Mouse (Mus musculus): ENCODE results near the gene Gm20388. TPM values are rescaled to one million over a fixed set of nuclear protein-coding genes. Genes with fewer than 3 reads are reported as not detected.

The Gm20388 gene
- polyA plus RNA-seq, 1 experiment from 2014 or later, result not detected

- Histone ChIP-seq H3K4me1 (ENCODE audit: control insufficient read depth in 2 of 2, insufficient read depth in 2 of 2, low read length in 2 of 2) (peaks cover 5 to 10% of the 10 kb centered on the region in 2 experiments; a peak in 2 of 4 replicates), H3K9me3 (ENCODE audit: control insufficient read depth, low read length) (no peaks in the 10 kb centered on the region), H3K4me2 (ENCODE audit: low read length) (no peak overlapping the region), H3K27ac (replicated peaks in 1 of 2; ENCODE audit: control insufficient read depth in 1 of 2, insufficient read depth in 1 of 2, low read depth in 2 of 2, low read length in 2 of 2) (no peak overlapping the region), H3K9ac (ENCODE audit: low read length) (no peak overlapping the region), H3K36me3 (ENCODE audit: control insufficient read depth, insufficient read depth, low read length) (no peaks in the 10 kb centered on the region), H3K4me3 (ENCODE audit: control insufficient read depth in 1 of 2, insufficient read depth in 1 of 2, low read depth in 1 of 2, low read length in 2 of 2) (no peak overlapping the region), H3K27me3 (ENCODE audit: control insufficient read depth, insufficient read depth, low read length) (peaks cover 13% of the 10 kb centered on the region; the same call in 1 of the 2 replicates)
- ATAC-seq (ENCODE audit: insufficient number of reproducible peaks, insufficient read depth, low FRiP score, low read depth), result no peak
- 44% methylated on average over 6 of the region's 6 CpGs for WGBS
Observed at GRCm38 (mm10) chr8:120630848-120631247, 720.2 kb downstream of the Gm20388 start.

- H3K4me2 ChIP-seq (ENCODE audit: low read length), result no peak overlapping the region
- H3K27ac ChIP-seq (replicated peaks in 1 of 2; ENCODE audit: control insufficient read depth in 1 of 2, insufficient read depth in 1 of 2, low read depth in 2 of 2, low read length in 2 of 2), result no peak overlapping the region
- peaks cover 13% of the 10 kb centered on the region; the same call in 1 of the 2 replicates for H3K27me3 ChIP-seq (ENCODE audit: control insufficient read depth, insufficient read depth, low read length)
- H3K36me3 ChIP-seq (ENCODE audit: control insufficient read depth, insufficient read depth, low read length), result no peaks in the 10 kb centered on the region
- no peak overlapping the region for H3K9ac ChIP-seq (ENCODE audit: low read length)
- H3K4me3 ChIP-seq (ENCODE audit: control insufficient read depth in 1 of 2, insufficient read depth in 1 of 2, low read depth in 1 of 2, low read length in 2 of 2), result no peak overlapping the region
- H3K4me1 ChIP-seq (ENCODE audit: control insufficient read depth in 2 of 2, insufficient read depth in 2 of 2, low read length in 2 of 2), result peaks cover 5 to 10% of the 10 kb centered on the region in 2 experiments; a peak in 2 of 4 replicates
- 75% methylated on average over 21 of the region's 21 CpGs for WGBS
- no peaks in the 10 kb centered on the region for H3K9me3 ChIP-seq (ENCODE audit: control insufficient read depth, low read length)
- no peak for ATAC-seq (ENCODE audit: insufficient number of reproducible peaks, insufficient read depth, low FRiP score, low read depth)
Observed at GRCm38 (mm10) chr8:120631441-120632375, 721.1 kb downstream of the Gm20388 start.

GRCm38 (mm10) chr8:120632969-120633664 lies 722.5 kb downstream of the Gm20388 start:
- Histone ChIP-seq H3K27ac (replicated peaks in 1 of 2; ENCODE audit: control insufficient read depth in 1 of 2, insufficient read depth in 1 of 2, low read depth in 2 of 2, low read length in 2 of 2) (no peak overlapping the region), H3K4me1 (ENCODE audit: control insufficient read depth in 2 of 2, insufficient read depth in 2 of 2, low read length in 2 of 2) (peaks cover 5 to 10% of the 10 kb centered on the region in 2 experiments; a peak in 2 of 4 replicates), H3K27me3 (ENCODE audit: control insufficient read depth, insufficient read depth, low read length) (peaks cover 13% of the 10 kb centered on the region; the same call in 1 of the 2 replicates), H3K9ac (ENCODE audit: low read length) (peak overlapping the region; percentile 71; the same call in 1 of the 2 replicates), H3K9me3 (ENCODE audit: control insufficient read depth, low read length) (no peaks in the 10 kb centered on the region), H3K36me3 (ENCODE audit: control insufficient read depth, insufficient read depth, low read length) (no peaks in the 10 kb centered on the region), H3K4me3 (ENCODE audit: control insufficient read depth in 1 of 2, insufficient read depth in 1 of 2, low read depth in 1 of 2, low read length in 2 of 2) (peak overlapping the region; percentile 54 to 58), H3K4me2 (ENCODE audit: low read length) (peak overlapping the region; percentile 97)
- 29% methylated on average over 17 of the region's 17 CpGs for WGBS
- no peak for ATAC-seq (ENCODE audit: insufficient number of reproducible peaks, insufficient read depth, low FRiP score, low read depth)

- H3K27me3 ChIP-seq (ENCODE audit: control insufficient read depth, insufficient read depth, low read length), result peaks cover 13% of the 10 kb centered on the region; the same call in 1 of the 2 replicates
- no peak for ATAC-seq (ENCODE audit: insufficient number of reproducible peaks, insufficient read depth, low FRiP score, low read depth)
Observed at GRCm38 (mm10) chr8:120633665-120634271, 723.1 kb downstream of the Gm20388 start.

GRCm38 (mm10) chr8:120634329-120634839 lies 723.7 kb downstream of the Gm20388 start:
- Histone ChIP-seq H3K4me1 (ENCODE audit: control insufficient read depth in 2 of 2, insufficient read depth in 2 of 2, low read length in 2 of 2) (peaks cover 5 to 10% of the 10 kb centered on the region in 2 experiments; a peak in 2 of 4 replicates), H3K4me3 (ENCODE audit: control insufficient read depth in 1 of 2, insufficient read depth in 1 of 2, low read depth in 1 of 2, low read length in 2 of 2) (peak overlapping the region; percentile 54 to 58), H3K27me3 (ENCODE audit: control insufficient read depth, insufficient read depth, low read length) (peaks cover 13% of the 10 kb centered on the region; the same call in 1 of the 2 replicates), H3K9ac (ENCODE audit: low read length) (peak overlapping the region; percentile 71), H3K36me3 (ENCODE audit: control insufficient read depth, insufficient read depth, low read length) (no peaks in the 10 kb centered on the region), H3K9me3 (ENCODE audit: control insufficient read depth, low read length) (no peaks in the 10 kb centered on the region), H3K27ac (replicated peaks in 1 of 2; ENCODE audit: control insufficient read depth in 1 of 2, insufficient read depth in 1 of 2, low read depth in 2 of 2, low read length in 2 of 2) (no peak overlapping the region; a peak in 1 of 4 replicates), H3K4me2 (ENCODE audit: low read length) (peak overlapping the region; percentile 97)
- under 1% methylated on average over 38 of the region's 42 CpGs for WGBS
- ATAC-seq (ENCODE audit: insufficient number of reproducible peaks, insufficient read depth, low FRiP score, low read depth), result peak; percentile 20; the same call in 1 of the 2 replicates

More at GRCm38 (mm10) chr8:120633665-120634271, 723.1 kb downstream of the Gm20388 start:
- Histone ChIP-seq H3K4me3 (ENCODE audit: control insufficient read depth in 1 of 2, insufficient read depth in 1 of 2, low read depth in 1 of 2, low read length in 2 of 2) (peak overlapping the region; percentile 54 to 58), H3K9ac (ENCODE audit: low read length) (peak overlapping the region; percentile 71), H3K4me1 (ENCODE audit: control insufficient read depth in 2 of 2, insufficient read depth in 2 of 2, low read length in 2 of 2) (peaks cover 5 to 10% of the 10 kb centered on the region in 2 experiments; a peak in 2 of 4 replicates), H3K9me3 (ENCODE audit: control insufficient read depth, low read length) (no peaks in the 10 kb centered on the region), H3K36me3 (ENCODE audit: control insufficient read depth, insufficient read depth, low read length) (no peaks in the 10 kb centered on the region), H3K27ac (replicated peaks in 1 of 2; ENCODE audit: control insufficient read depth in 1 of 2, insufficient read depth in 1 of 2, low read depth in 2 of 2, low read length in 2 of 2) (no peak overlapping the region), H3K4me2 (ENCODE audit: low read length) (peak overlapping the region; percentile 97)
- under 1% methylated on average over 40 of the region's 44 CpGs for WGBS

GRCm38 (mm10) chr8:120641245-120641644 lies 730.6 kb downstream of the Gm20388 start:
- Histone ChIP-seq H3K27me3 (ENCODE audit: control insufficient read depth, insufficient read depth, low read length) (no peaks in the 10 kb centered on the region), H3K4me1 (ENCODE audit: control insufficient read depth in 2 of 2, insufficient read depth in 2 of 2, low read length in 2 of 2) (peaks cover 2 to 8% of the 10 kb centered on the region in 2 experiments; a peak in 3 of 4 replicates), H3K4me3 (ENCODE audit: control insufficient read depth in 1 of 2, insufficient read depth in 1 of 2, low read depth in 1 of 2, low read length in 2 of 2) (no peak overlapping the region), H3K4me2 (ENCODE audit: low read length) (no peak overlapping the region), H3K36me3 (ENCODE audit: control insufficient read depth, insufficient read depth, low read length) (no peaks in the 10 kb centered on the region), H3K9me3 (ENCODE audit: control insufficient read depth, low read length) (no peaks in the 10 kb centered on the region), H3K9ac (ENCODE audit: low read length) (no peak overlapping the region; the same call in 1 of the 2 replicates), H3K27ac (replicated peaks in 1 of 2; ENCODE audit: control insufficient read depth in 1 of 2, insufficient read depth in 1 of 2, low read depth in 2 of 2, low read length in 2 of 2) (0 out of 4 replicates have a peak overlapping the region, but pooled peaks of 1 of the 2 experiments have one; percentile 11)
- no peak for ATAC-seq (ENCODE audit: insufficient number of reproducible peaks, insufficient read depth, low FRiP score, low read depth)
- 22% methylated on average over 8 of the region's 8 CpGs for whole genome bisulfite sequencing

All from heart, embryonic 14.5 days (tissue).